Mouse (Mus musculus) heart, postnatal 10 days (tissue): Measurements from ENCODE around the gene Shroom3. TPM values are rescaled to one million over a fixed set of nuclear protein-coding genes. Genes with fewer than 3 reads are reported as not detected.

Source experiments
- DNase-seq, 2 experiments: peaks; one replicate each; pipeline ENCODE4 v3.0.0; 2021
- intact Hi-C: fragments of 180-260 bp; cut with DNase I; formaldehyde crosslinking; loops from one replicate; pipeline ENCODE4 v1.15.1; 2025
- total RNA-seq, 2 experiments: library from RNA; stranded (reverse); gene quantifications; 2 replicates each; pipeline ENCODE4 v1.2.3; 2021

Gene Shroom3
- total RNA-seq, 2 experiments from 2014 or later, result 32.5 to 45.5 TPM

GRCm38 (mm10) chr5:92839314-92839713 is 156.1 kb downstream of the Shroom3 start:
- no peak for DNase-seq
- intact Hi-C loops, result no loop called here

DNA sequence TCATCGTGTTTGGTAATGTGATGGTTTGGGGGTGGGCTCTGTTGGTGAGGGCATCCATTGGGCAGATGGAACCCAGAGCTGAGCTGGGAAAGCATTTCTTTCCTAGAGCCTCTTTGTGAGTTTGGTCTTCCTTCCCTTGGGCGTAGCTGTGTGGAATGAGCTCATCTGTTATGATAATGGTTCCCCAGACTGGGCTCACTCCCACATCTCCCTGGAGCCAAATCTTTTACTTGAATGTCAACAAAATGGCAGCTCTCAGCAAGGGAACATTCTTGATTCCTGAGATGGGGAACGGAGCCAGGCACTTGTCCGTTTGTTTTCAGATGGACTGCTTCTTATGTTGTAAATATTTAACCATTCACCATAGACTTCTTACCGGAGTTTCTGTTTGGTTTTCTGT is 158.2 kb downstream of the Shroom3 start:
- DNase-seq, result peak; percentile 65 to 71
- intact Hi-C loops, result no loop called here

GRCm38 (mm10) chr5:92842417-92842816 is 159.2 kb downstream of the Shroom3 start:
- DNase-seq, result no peak
- intact Hi-C loops, result no loop called here

GRCm38 (mm10) chr5:92842881-92843280 is 159.6 kb downstream of the Shroom3 start:
- intact Hi-C loops, result no loop called here
- no peak for DNase-seq

GRCm38 (mm10) chr5:92843850-92844785 is 160.9 kb downstream of the Shroom3 start:
- intact Hi-C loops, result no loop called here
- no peak for DNase-seq

DNA sequence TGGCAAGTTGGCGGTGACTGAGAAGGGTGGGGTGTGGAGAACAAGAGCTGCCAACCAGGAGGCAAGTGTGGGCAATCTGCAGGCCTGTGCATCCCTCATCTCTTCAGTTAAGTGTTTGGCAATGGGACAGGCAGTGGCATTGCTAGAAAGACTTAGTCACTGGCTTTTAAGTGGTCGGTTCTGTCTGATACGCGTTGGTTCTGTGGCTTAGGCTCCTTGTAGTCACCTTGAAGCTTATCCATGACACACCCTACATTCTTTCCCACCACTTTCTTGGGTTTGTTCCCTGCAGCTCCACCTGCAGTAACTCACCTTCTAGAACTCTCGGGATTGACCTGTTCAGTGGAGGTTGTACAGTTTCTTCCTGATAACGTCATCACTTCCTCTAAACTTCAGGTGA is 166.5 kb downstream of the Shroom3 start:
- DNase-seq, result no peak

DNA sequence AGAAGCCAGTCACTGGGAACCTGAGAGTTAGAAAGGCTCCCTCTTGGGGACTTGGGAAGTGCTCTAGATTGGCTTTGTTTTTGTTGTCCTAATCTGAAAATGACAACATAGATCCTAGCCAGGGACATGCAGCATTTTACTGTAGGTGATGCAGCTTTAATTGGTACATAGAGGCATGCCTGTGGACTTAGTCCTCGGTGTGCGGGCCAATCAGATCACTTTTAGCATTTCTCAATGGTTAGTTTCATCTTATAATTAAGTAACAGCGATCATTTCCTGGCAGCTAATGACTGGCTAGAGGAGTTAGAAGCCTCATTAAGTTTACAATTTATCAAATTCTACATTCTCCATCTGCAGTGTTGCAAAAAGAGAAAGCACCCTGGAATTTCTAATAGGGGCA is 167.7 kb downstream of the Shroom3 start:
- DNase-seq, result no peak
- intact Hi-C loops, result no loop called here

More for the DNA sequence above, 166.5 kb downstream of the Shroom3 start:
- intact Hi-C loops, result no loop called here

- intact Hi-C loops, result no loop called here
- peak; percentile 47 to 51 for DNase-seq
Measured at GRCm38 (mm10) chr5:92854983-92855382, 171.7 kb downstream of the Shroom3 start.

DNA sequence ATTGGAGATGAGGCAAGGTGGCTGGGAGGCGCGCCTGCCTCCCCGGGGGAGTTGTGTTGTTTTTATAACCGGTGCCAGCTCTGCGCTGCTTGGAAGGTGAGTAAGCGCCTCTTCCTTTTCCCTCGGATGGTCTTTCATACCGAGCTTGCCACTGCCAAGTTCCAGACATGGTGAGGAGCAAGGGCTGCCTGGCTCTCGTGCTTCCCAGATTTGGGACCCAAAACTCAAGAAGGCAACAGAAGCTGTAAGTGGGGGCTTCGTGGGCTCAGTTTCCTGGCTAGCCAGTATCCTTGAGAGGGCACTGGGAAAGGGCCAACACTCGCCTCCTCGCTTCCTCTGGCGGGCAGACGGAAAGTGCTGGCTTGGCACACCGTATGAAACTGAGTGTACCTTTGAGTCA is 173.1 kb downstream of the Shroom3 start:
- intact Hi-C loops, result no loop called here
- peak; percentile 39 to 50 for DNase-seq

GRCm38 (mm10) chr5:92857177-92857576 is 173.9 kb downstream of the Shroom3 start:
- DNase-seq, result peak; percentile 25 to 50
- intact Hi-C loops, result no loop called here

DNA sequence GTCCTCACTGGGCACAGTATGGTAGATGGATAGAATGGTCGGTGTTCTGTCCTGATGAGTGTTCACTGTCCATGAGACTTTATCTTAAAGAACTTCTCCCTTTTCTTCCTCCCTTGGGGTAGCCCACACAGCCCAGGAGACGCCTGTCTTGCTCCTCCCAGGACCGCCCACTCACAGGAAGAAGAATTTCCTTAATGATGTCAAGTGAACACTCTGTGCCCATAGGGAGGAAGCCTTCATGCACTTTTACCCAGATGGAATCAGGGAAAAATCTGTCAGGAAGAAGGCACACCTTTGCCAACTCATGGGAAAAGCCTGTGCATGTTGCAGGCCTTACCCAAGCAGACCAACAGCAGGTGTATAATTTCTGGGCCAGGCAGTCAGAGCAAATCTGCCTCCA is 174.9 kb downstream of the Shroom3 start:
- intact Hi-C loops, result no loop called here
- DNase-seq, result no peak

DNA sequence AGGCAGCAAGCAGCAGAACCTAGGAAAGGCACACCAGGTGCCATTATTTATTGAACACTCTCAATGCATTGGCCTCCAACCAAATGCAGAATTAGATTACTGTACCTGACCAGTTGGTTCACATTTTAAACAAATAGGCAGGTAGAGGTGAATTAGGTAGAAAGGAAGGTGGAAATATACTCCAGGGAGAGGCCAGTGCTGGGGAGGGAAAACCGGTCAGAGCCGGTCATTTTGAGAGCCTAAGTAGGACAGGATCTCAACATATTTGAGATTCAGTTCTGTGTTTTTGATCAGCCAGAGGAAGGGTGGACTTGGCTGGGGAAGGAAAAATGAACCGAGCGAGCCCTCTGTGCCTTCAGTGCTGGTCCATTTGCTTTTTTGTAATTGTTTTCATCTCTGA is 175.3 kb downstream of the Shroom3 start:
- intact Hi-C loops, result no loop called here
- no peak for DNase-seq

GRCm38 (mm10) chr5:92861416-92862112 is 178.3 kb downstream of the Shroom3 start:
- intact Hi-C loops, result no loop called here
- DNase-seq, result no peak

DNA sequence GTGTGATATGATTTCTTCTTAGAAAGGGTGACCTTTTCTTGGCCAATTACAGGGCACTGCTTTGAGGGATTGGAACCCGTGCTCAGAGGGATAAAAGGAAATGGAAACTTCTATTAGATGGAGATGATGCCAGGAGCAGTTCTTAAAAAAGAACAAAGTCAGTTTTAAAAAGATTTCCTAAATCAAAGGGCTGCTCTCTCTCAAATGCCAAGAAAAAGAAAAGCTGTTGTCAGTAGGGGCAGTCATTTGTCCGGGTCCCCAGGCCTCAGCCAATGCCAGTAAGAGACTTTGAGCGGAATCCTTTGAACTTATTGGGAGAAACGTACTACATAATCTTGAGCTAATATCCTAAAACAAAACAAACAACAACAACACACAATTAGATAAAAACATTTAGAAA is 181.9 kb downstream of the Shroom3 start:
- intact Hi-C loops, result no loop called here
- no peak for DNase-seq

GRCm38 (mm10) chr5:92866546-92866945 is 183.3 kb downstream of the Shroom3 start:
- intact Hi-C loops, result no loop called here

GRCm38 (mm10) chr5:92867253-92867652 is 184.0 kb downstream of the Shroom3 start:
- intact Hi-C loops, result no loop called here
- no peak for DNase-seq

More at GRCm38 (mm10) chr5:92866546-92866945, 183.3 kb downstream of the Shroom3 start:
- DNase-seq, result no peak

DNA sequence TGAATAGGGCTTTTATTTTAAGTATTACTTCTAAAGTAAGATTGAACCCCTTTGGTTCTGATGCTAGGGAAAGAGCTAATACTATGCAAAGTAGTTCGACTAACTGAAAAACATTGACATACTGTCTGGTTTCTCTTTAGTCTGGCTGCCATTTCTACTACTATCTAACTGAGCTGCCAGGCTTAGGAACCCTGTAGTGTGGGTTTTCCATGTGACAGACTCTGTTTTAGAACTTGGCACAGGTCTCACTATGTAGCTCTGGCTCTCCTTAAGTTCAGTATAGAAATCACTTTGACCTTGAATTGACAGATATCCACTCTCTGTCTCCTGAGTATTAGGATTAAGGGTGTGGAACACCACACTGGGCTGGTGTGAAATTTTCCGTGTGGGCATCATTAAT is 185.0 kb downstream of the Shroom3 start:
- no peak for DNase-seq
- intact Hi-C loops, result no loop called here

DNA sequence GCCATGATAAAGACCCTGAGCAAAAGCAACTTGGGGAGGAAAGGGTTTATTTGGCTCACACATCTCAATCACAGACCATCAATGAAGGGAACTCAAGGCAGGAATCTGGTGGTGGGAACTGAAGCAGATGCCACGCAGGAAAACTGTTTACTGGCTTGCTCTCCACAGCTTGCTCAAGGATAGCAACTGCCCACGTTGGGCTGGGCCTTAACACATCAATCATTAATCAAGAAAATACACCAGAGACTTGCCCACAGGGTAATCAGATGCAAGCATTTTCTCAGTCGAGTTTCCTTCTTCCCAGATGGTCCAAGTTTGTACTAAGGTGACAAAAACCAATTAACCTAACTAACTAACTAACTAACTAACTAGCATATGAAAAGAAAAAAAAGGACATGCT is 187.8 kb downstream of the Shroom3 start:
- no peak for DNase-seq
- intact Hi-C loops, result no loop called here

DNA sequence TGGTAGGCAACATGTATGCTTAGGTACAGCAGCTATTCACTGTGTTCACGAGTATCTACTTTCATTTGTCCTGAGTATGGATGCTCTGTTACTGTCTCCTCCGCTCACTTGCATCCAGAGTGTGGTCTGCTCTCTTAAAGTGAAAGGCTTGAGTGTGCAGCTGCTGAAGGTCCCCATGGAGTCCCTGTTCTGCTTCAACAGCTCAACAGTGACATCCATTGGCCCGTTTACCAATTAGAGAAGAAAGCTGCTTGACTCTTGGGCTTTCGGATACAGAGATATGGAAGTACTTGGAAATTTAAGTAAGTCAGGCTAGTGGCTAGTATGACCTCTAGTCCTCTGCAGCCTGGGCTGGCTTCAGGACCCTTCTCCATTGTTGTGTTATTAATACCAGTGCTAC is 188.9 kb downstream of the Shroom3 start:
- DNase-seq, result peak; percentile 52 to 56
- intact Hi-C loops, result loop anchor here (1.0 kb wide), 1 partner anchor 144 kb away; no protein-coding TSS in a partner anchor

DNA sequence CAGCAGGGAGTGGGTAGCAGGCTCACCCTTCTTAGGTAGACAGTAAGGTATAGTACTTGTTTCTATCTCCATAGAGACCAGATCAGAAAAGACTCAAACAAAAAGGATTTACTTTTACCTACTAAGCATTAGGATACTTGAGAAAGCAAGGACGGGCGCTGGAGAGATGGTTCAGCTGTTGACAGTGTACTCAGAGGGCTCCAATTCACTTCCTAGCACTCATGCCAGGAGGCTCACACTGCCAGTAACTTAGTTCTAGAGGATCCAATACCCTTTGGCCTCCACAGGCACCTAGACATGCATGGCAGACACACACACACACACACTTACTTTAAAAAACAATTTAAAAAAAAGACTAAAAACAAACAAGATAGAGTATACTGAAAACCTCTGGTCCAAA is 189.8 kb downstream of the Shroom3 start:
- intact Hi-C loops, result loop anchor here (1.0 kb wide), 1 partner anchor 145 kb away; no protein-coding TSS in a partner anchor
- DNase-seq, result no peak

DNA sequence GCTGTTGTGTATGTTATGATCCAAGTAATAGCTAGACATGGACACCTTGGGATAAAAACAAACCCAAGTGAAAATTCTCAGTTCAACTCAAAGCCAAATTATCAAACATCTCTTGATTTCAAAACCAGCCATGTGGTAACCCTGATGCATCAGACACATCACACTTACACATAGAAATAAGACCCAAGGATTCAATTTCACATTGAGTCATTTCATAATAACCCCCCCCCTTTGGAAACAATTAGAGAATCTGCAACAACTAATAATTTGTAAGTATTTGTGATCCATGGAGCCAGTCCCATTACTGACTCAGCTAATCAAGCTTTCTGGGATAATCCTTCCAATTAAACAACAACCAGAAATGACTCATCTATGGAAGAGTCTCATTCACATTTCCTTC is 190.3 kb downstream of the Shroom3 start:
- no peak for DNase-seq
- intact Hi-C loops, result no loop called here

- no peak for DNase-seq
- intact Hi-C loops, result no loop called here
Measured at GRCm38 (mm10) chr5:92875836-92876235, 192.6 kb downstream of the Shroom3 start.
